Mouse (Mus musculus) MEL (cell line): ENCODE data around the gene Sart3.

ENCODE experiments used
- CHD2 ChIP-seq: IDR thresholded peaks from 2 replicates; pipeline ENCODE4 v1.6.1; 2011; ENCODE audit warnings: low read length, improper control_type of control experiment
- CTCF ChIP-seq, 3 experiments: IDR thresholded peaks in 2 of 3; conservative IDR thresholded peaks in 1 of 3; 2 replicates each; pipeline ENCODE4 v1.5.1; 2011 to 2012; ENCODE audit warnings: low read length in 3 of 3, low read depth in 2 of 3, mild to moderate bottlenecking in 2 of 3, improper control_type of control experiment in 1 of 3, inconsistent platforms in 1 of 3, mixed read lengths in 1 of 3, moderate library complexity in 1 of 3; ENCODE audit not compliant: control insufficient read depth in 1 of 3, insufficient read depth in 1 of 3, poor library complexity in 1 of 3, severe bottlenecking in 1 of 3
- ETS1 ChIP-seq: IDR thresholded peaks from 2 replicates; pipeline ENCODE4 v1.6.1; 2012; ENCODE audit warnings: low read depth, mild to moderate bottlenecking, inconsistent platforms, low read length, improper control_type of control experiment, moderate library complexity
- MAFK ChIP-seq: IDR thresholded peaks from 2 replicates; pipeline ENCODE4 v1.6.1; 2011; ENCODE audit warnings: low read depth, mild to moderate bottlenecking, low read length, improper control_type of control experiment, borderline replicate concordance
- MAZ ChIP-seq: IDR thresholded peaks from 2 replicates; pipeline ENCODE4 v1.6.1; 2012; ENCODE audit warnings: low read depth, mild to moderate bottlenecking, inconsistent platforms, low read length, improper control_type of control experiment
- MXI1 ChIP-seq: IDR thresholded peaks from 2 replicates; pipeline ENCODE4 v1.6.1; 2011; ENCODE audit warnings: mild to moderate bottlenecking, low read depth, low read length, improper control_type of control experiment
- MYC ChIP-seq: IDR thresholded peaks from 2 replicates; pipeline ENCODE4 v1.6.1; 2011; ENCODE audit warnings: low read depth, mild to moderate bottlenecking, low read length, improper control_type of control experiment, moderate library complexity
- POLR2A ChIP-seq, 2 experiments: IDR thresholded peaks; 2 replicates each; pipeline ENCODE4 v1.6.1; 2011 to 2012; ENCODE audit warnings: low read length in 2 of 2, mild to moderate bottlenecking in 2 of 2, control low read depth in 1 of 2, improper control_type of control experiment in 1 of 2, low read depth in 1 of 2, moderate library complexity in 1 of 2; ENCODE audit not compliant: control insufficient read depth in 1 of 2, insufficient read depth in 1 of 2, poor library complexity in 1 of 2
- POLR2AphosphoS5 ChIP-seq: IDR thresholded peaks from 2 replicates; pipeline ENCODE4 v1.6.1; 2012; ENCODE audit warnings: low read depth, borderline replicate concordance, mild to moderate bottlenecking, inconsistent platforms, low read length, moderate library complexity, mixed read lengths
- RAD21 ChIP-seq: IDR thresholded peaks from 2 replicates; pipeline ENCODE4 v1.6.1; 2011; ENCODE audit warnings: mild to moderate bottlenecking, low read depth, low read length, improper control_type of control experiment
- USF1 ChIP-seq: IDR thresholded peaks from 2 replicates; pipeline ENCODE4 v1.6.1; 2014; ENCODE audit warnings: low read depth, mild to moderate bottlenecking, inconsistent platforms, low read length, improper control_type of control experiment, moderate library complexity
- ZC3H11A ChIP-seq: IDR thresholded peaks from 2 replicates; pipeline ENCODE4 v1.6.1; 2012; ENCODE audit warnings: low read depth, mild to moderate bottlenecking, inconsistent platforms, low read length, improper control_type of control experiment
- ZMIZ1 ChIP-seq: IDR thresholded peaks from 2 replicates; pipeline ENCODE4 v1.6.1; 2012; ENCODE audit warnings: low read depth, mild to moderate bottlenecking, inconsistent platforms, low read length, improper control_type of control experiment, moderate library complexity

- TF ChIP-seq ETS1 (no peak), CTCF (IDR thresholded peaks at IDR 0.05 in 2 of 3, conservative IDR thresholded peaks at IDR 0.05 in 1 of 3; ENCODE audit: control insufficient read depth in 1 of 3, insufficient read depth in 1 of 3, low read depth in 2 of 3, low read length in 3 of 3, poor library complexity in 1 of 3, severe bottlenecking in 1 of 3) (no peak), MXI1 (no peak), POLR2AphosphoS5 (no peak), POLR2A (IDR thresholded peaks at IDR 0.05; ENCODE audit: control insufficient read depth in 1 of 2, insufficient read depth in 1 of 2, low read depth in 1 of 2, low read length in 2 of 2, poor library complexity in 1 of 2) (no peak), ZC3H11A (no peak), MAFK (no peak), MYC (no peak), CHD2 (no peak), USF1 (no peak), ZMIZ1 (no peak), RAD21 (no peak), MAZ (no peak)
Measured at GRCm38 (mm10) chr5:113776896-113777226, 4.6 kb upstream of the Sart3 start.
